Mouse (Mus musculus): ENCODE results near the gene Srsf4. TPM values are rescaled to one million over a fixed set of nuclear protein-coding genes. Genes with fewer than 3 reads are reported as not detected.

Gene Srsf4
- 97.6 TPM for total RNA-seq (2023)

GRCm38 (mm10) chr4:131873293-131874168 is at the start of gene Srsf4:
Gene Srsf4, plus strand, starts transcription at chr4:131873617.

GRCm38 (mm10) chr4:131837872-131838524 is 35.4 kb upstream of the Srsf4 start, which contains the start of gene Ptpru:
Gene Ptpru, minus strand, starts transcription at chr4:131838288.

GRCm38 (mm10) chr4:131843290-131843743 is 30.1 kb upstream of the Srsf4 start, which contains the start of gene Mecr:
Gene Mecr, plus strand, starts transcription at chr4:131843470.

GRCm38 (mm10) chr4:131921461-131922346 is 48.3 kb downstream of the Srsf4 start, which contains the start of gene Tmem200b:
Gene Tmem200b, plus strand, starts transcription at chr4:131921771.

Other genes starting within 250 kb of the Srsf4 start
- 0.71 TPM for gene Ptpru, start 35.3 kb upstream of the Srsf4 start, total RNA-seq (2023)
- gene Mecr, start 30.1 kb upstream of the Srsf4 start, total RNA-seq (2023) = 32.6 TPM
- not detected for gene Tmem200b, start 48.2 kb downstream of the Srsf4 start, total RNA-seq (2023)
- gene Gm10300, start 201.1 kb downstream of the Srsf4 start, total RNA-seq (2023) = 0.92 TPM
- 131 TPM for gene Epb41, start 201.7 kb downstream of the Srsf4 start, total RNA-seq (2023)